Mouse (Mus musculus) thymus, postnatal 0 days (tissue): ENCODE results near the gene Trappc3. TPM values are rescaled to one million over a fixed set of nuclear protein-coding genes. Genes with fewer than 3 reads are reported as not detected.

Experiments used
- DNase-seq: peaks from one replicate; pipeline ENCODE4 v3.0.0-alpha.2; 2015; ENCODE audit warnings: low spot score
- polyA plus RNA-seq: library from polyadenylated mRNA; unstranded; fragments of >200 nt; fragmentation: Nextera tagmentation; extraction: Ambion mirVana; gene quantifications from 2 replicates; pipeline ENCODE4 v1.2.1, GENCODE M21; 2015

Trappc3 gene
- polyA plus RNA-seq, 1 experiment from 2014 or later, result 123 TPM

DNA sequence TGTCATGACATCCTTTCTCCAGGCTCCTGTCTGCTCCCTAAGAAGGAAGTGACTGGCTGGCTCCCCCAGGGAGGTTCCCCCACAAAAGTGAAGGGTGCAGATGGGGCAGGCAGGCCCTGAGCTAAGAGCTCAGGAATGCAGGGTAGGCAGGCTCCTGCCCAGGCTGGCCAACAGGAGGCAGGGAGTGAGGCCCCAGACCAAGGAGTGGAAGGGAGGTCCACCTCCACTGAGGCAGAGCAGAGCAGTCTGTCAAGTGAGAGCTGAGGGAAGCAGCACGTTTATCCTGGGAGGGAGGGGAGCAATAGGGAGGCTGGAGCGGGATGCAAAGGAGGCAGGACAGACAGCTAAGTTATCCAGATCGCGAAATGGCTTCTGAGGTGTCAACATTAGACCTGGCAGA, 11.5 kb upstream of the Trappc3 start:
- no peak for DNase-seq

DNA sequence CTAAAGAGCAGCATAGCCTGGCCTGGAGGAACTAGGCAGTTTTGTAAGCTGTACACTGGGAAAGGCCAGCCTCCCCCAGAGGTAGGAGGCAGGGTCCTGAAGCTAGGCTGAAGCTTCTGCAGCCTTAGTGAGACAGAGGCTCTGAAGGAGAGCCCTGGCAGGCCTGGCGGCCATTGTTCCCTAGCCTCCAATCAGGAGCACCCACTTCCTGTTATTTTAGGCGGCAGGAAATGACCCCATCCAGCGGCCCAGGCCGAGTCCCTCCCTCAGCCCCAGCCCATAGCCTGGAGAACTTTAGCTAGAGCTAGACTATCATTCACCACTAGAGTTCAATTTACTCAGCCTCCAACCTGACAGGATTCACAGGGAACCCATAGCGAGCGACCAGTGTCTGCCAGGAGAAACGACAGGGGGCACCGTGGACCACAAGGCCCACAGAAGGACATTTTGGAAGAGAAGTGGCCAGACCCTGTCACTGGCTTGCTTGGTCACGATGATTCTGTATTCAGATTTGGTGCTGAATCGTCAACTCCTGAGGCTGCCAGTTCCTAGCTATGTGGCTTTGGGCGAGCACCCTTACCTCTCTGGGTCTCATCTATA, 10.4 kb upstream of the Trappc3 start:
- no peak for DNase-seq

GRCm38 (mm10) chr4:126252411-126253237, 9.5 kb upstream of the Trappc3 start:
- DNase-seq, result no peak

- no peak for DNase-seq
Observed at GRCm38 (mm10) chr4:126253637-126254272, 8.4 kb upstream of the Trappc3 start.

DNA sequence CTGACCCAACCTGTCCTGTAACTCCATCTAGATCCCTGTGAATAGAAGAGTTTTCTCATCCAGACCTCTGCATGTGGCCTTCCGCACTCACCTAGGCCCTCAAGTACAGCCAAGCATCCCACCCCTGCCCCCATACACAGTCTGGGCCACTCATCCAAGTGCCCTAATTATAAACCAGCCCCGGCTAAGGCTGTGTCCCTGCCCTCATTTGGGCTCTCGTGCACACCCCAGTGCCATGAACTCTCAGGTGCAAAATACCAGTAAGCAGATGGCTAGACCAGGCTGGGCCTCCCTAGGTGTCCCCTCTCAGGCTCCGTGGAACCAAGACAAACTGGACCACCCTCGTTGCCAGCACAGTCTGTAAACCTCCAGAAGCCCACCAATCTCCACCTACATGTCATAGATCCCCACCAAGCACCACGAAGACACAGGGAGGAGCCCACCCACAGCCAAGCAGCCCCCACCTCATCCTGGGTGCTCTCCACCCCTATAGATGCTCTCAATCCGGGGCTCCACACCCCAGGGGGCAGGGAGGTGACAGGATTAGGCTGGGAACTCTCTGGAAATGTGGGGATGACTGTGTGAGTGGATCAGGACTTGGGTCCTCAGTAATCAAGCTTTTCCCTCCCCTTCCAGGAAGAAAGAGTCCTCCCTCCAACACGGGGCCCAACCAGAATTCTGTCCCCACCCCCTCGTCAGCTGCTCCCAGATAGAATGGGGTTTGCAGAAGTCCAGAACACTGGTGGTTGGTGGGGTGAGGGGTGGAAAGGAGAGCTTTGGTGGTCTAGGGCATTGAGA, 7.6 kb upstream of the Trappc3 start:
- DNase-seq, result no peak

DNA sequence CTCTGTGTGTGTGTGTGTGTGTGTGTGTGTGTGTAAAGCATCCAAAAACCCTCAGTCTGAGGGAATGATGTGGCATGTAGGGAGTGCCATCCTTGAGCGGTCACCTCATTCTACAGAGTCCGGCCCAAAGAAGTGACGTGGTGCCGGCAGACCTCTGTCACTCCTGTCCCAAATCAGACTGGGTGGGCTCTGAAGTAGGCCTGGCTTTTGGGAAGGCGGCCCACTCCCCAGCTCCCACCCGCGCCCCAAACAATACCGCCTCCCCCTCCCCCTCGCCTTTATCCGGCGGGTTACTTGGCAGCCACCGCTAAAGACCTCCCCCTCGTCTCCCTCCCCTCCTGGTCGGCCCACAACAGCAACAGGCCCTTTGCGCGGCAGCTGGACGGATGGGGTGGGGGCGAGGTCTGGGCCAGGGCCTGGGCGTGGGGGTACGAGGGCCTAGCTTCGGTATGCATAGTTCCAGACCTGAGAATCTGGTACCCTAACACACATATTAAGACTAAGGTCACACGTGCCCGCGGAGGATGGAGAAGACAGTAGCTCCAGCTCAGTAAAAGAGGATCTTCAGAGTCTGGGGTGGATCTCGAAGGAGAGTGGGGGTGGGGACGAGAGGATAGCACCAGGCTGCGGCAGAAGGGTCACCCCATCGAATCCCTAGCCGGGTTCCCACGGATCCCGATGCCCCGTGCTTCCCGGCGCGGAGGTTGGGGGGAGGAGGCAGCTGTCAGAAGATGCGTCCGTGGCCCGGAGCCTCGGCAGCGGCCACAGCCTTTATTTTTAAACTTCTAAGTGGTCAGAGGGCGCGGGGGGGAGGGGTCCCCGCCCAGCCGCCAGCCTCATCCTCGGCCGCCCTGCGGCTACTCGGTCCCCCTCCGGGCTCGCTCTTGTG, 6.8 kb upstream of the Trappc3 start:
- peak; percentile 39 for DNase-seq

GRCm38 (mm10) chr4:126256131-126256791, 5.9 kb upstream of the Trappc3 start, which contains the start of gene Map7d1:
TSS of gene Map7d1 (minus strand) at chr4:126256343.
- peak; percentile 84 for DNase-seq

DNA sequence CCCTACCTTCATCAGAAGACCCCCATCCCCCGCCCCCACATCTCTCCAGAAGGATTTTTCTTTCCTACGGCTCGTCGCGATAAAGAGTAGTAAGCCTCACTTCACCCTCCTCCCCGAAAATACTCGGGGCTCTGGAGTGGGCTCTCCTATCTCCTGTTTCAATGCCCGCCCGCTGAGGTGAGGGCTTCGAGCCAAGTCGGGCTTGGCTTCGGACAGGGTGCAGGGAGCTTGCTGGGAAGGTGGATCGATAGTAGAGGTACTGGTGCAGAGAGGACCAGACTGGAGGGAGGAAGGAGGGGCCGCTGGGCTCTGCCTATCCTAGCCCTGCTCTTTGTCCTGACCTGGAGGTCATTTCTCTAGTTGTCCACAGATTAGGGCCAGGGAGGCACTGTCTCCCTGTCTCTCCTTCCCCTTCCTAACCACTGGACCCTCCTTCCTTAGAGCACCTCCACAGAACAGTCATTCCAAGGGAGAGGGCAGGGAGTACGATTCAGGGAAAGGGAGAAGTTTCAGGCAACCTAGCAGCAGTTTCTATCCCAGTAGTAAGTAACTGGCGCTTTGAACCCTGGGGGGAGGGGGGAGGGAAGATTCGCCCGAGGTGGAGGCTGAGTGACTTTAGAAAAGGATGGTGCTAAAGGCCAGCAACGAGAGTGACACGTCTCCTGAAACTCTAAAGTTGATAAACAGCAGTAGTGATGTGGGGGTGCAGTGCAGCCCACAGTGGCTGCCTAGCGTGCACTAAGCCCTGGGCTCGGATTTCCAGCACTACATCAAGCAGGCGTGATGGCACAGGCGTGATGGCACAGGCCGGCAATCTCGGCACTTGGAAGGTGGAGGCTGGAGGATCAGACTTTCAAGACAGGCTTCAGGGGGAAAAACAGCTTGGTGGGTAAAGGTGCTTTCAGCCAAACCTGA, 4.9 kb upstream of the Trappc3 start:
- DNase-seq, result no peak

DNA sequence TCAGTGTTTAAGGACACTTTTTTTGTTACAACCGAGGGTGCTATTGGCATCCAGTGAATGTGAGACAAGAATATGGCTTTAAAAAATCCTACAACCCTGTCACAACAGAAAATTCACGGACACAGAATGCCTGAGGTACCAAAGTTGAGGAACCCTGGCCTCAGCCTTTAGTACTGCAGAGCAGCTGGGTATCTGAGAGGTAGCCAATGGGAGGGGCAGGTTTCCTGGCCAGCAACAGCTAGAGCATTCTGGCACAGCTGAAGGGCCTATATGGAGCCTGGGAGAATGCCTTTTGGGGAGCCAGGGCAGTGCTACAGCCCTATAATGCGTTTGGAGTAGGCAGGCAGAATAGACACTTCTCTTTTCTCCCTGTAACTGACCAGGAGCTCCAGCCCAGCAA, 3.1 kb upstream of the Trappc3 start:
- DNase-seq, result no peak

GRCm38 (mm10) chr4:126259523-126260160, 2.5 kb upstream of the Trappc3 start:
- peak; percentile 69 for DNase-seq

DNA sequence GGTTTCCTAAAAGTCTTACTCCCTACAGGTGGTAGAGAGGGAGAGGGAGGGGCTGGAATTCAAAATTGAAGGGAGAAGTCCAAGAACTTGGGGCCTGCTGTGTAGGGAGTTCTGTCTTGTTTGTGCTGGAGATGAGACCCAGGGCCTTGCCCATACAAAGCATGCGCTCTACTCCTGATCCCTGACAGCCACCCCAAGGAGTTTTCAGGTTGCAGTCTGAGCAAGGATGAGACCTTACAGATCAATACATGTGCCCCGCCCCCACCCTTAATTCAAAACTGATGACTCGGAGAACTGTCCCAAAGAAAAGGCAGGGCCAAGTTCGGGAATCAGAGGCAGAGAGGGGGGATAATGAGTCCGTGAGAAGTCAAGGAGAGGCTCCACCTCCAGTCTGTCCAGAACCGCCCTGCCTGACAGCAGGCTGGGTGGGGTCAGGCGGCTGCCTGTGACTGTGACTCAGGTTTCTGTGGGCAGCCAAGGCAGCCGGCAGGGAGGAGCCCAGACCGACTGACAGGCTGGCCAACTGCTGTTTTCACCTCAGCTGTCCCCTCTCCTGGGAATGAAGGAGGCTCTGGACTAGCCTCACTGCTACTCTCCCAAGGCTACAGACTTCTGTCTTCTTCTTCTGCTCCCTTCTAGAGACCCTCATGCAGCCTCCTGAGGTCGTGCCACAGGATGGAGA, 1.5 kb upstream of the Trappc3 start:
- DNase-seq, result no peak

DNA sequence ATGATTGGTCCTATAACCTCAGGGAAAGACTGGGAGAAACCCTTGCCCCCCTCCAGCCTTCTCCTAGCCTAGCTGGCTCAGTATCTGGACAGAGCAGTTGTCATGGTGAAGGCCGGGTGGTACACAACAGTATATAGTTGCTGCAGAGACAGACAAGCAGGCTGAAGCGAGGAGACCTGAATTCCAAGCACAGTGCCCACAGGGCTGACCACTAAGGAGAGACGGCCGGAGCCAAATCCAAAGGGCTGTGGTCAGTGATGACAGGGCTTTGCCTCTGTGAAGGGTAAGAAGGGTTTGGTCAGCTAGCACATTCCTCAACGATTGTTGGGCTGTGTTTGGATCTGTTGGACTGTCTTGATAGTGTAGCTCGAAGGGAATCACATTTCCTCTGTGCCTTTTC, 859 bp upstream of the Trappc3 start:
- DNase-seq, result no peak

GRCm38 (mm10) chr4:126261675-126262074, 450 bp upstream of the Trappc3 start:
- DNase-seq, result no peak

DNA sequence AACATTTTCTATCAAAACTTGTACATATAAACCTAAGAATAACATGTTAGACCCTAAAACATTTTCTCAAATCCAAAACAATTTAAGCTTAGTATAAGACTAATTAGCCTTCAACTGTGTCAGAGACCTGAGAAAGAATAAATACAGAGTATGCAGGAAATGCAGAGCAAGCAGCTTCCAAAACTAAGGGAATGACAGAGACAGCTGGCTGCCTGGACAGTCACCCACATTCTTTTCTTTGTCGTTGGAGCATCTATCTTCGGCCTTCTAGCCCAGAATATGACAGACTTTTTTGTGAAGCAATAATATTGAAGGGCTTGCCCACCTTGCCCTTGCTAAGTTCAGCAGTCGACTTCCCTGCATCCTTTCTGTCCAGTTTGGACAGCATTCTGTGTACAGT, 7.2 kb downstream of the Trappc3 start:
- DNase-seq, result no peak

GRCm38 (mm10) chr4:126273753-126274152, 11.6 kb downstream of the Trappc3 start:
- no peak for DNase-seq

DNA sequence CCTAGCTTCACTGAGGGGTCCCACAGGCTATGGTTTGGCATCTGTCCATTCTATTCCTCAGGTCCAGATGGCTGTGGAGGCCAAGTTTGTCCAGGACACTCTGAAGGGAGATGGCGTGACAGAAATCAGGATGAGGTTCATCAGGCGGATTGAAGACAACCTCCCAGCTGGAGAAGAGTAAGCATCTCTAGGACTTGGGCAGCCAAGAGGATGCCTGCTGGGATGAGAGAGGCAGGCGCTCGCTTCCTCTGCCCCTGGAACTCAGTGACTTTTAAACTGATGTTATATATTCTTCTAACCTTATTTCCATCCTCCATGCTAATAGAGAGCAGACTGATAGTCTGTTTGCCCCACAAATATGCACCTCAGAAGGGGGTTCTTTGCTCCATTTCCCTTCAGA, 13.0 kb downstream of the Trappc3 start:
- no peak for DNase-seq

DNA sequence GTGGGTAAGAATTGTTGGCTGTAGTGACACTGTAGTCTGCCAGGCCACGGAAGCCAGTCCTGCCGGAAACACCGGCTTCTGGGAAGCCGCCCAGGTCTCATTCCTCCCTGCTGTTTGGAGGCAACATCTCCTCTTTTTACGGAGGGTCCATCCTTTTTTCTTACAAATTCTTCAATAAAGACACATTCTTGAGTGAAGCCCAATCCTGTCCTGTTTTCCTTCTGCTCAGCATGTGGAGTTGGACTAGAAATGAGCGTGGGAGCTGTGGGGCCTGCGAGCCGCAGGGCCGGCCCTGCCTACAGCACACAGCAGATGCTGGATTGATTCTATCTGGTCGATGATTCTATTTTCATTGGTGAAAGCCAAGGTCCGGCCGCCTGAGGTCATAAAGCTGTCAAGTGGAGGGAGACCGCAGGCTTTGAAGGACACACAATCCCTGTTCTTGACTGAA, 13.6 kb downstream of the Trappc3 start:
- DNase-seq, result no peak
